Mouse (Mus musculus): ENCODE data around the gene Inka1. TPM values are rescaled to one million over a fixed set of nuclear protein-coding genes. Genes with fewer than 3 reads are reported as not detected.
A peak's percentile ranks its signal among the peaks of the same experiment; 100 is the strongest.
"Not testable (repeated sequence)": the region's sequence is repeated elsewhere in the genome, so short reads cannot be mapped to it uniquely, and the experiment has no call there.

Inka1 gene
- polyA plus RNA-seq, 1 experiment from 2014 or later = 19.4 TPM

DNA sequence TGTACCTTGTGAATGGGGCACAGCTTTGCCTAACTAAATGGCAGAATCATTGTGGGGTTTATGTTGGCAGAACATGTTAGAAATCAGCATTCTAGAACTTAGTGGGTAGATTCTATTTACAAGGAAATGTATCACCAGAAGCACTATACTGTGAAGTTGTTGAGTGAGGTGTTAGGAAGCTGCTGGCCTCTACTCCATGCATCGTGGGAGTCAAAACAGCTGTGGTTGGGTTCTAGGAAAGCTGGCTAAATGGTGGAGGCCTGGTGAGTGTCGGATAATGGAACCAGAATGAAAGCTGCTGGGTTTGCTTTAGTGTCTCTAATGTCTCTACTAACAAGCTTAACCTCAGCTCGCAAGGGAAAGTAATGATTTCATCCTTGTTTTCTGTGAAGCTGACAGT, 31.4 kb upstream of the Inka1 start:
- ATAC-seq = no peak
- H3K4me3 ChIP-seq (ENCODE audit: low read depth, low read length) = no peak overlapping the region
- 0 out of 2 replicates have a peak, but pooled peaks cover 6% of the 10 kb centered on the region for H3K36me3 ChIP-seq (ENCODE audit: control insufficient read depth, insufficient read depth)
- H3K9ac ChIP-seq (ENCODE audit: low read depth, low read length) = no peak overlapping the region
- no peaks in the 10 kb centered on the region for H3K9me3 ChIP-seq (ENCODE audit: control insufficient read depth)
- H3K4me2 ChIP-seq (replicated peaks; ENCODE audit: low read depth) = no peak overlapping the region
- H3K27ac ChIP-seq (ENCODE audit: low read depth, low read length) = no peak overlapping the region
- no peaks in the 10 kb centered on the region for H3K4me1 ChIP-seq (replicated peaks; ENCODE audit: control insufficient read depth, insufficient read depth, low read length)
- no peaks in the 10 kb centered on the region for H3K27me3 ChIP-seq (replicated peaks; ENCODE audit: control insufficient read depth, insufficient read depth, low read length)
- WGBS = 80% methylated on average over 3 of the region's 3 CpGs
- TF ChIP-seq CTCF (IDR thresholded peaks at IDR 0.05; ENCODE audit: low read depth) = no peak

DNA sequence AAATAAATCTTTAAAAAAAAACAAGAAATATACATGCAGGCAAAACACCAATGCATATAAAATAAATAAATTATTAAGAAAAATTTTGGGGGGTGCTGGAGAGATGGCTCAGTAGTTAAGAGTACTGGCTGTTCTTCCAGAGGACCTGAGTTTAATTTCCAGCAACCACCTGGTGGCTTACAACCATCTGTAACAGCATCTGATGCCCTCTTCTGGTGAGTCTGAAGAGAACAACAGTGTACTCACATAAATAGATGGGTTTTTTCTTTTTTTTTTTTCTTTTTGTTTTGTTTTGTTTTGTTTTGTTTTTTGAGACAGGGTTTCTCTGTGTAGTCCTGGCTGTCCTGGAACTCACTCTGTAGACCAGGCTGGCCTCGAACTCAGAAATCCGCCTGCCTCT, 27.9 kb upstream of the Inka1 start:
- not testable (repeated sequence) for H3K4me3 ChIP-seq (ENCODE audit: low read depth, low read length); H3K9me3 ChIP-seq (ENCODE audit: control insufficient read depth); H3K27ac ChIP-seq (ENCODE audit: low read depth, low read length); H3K27me3 ChIP-seq (replicated peaks; ENCODE audit: control insufficient read depth, insufficient read depth, low read length); H3K36me3 ChIP-seq (ENCODE audit: control insufficient read depth, insufficient read depth); H3K4me2 ChIP-seq (replicated peaks; ENCODE audit: low read depth); H3K9ac ChIP-seq (ENCODE audit: low read depth, low read length); H3K4me1 ChIP-seq (replicated peaks; ENCODE audit: control insufficient read depth, insufficient read depth, low read length); ATAC-seq
- WGBS = 98% methylated on average over 2 of the region's 2 CpGs
- TF ChIP-seq CTCF (IDR thresholded peaks at IDR 0.05; ENCODE audit: low read depth) = peak; percentile 41

- no peak overlapping the region for H3K4me3 ChIP-seq (ENCODE audit: low read depth, low read length)
- H3K4me1 ChIP-seq (replicated peaks; ENCODE audit: control insufficient read depth, insufficient read depth, low read length) = no peaks in the 10 kb centered on the region
- H3K9me3 ChIP-seq (ENCODE audit: control insufficient read depth) = no peaks in the 10 kb centered on the region
- no peaks in the 10 kb centered on the region for H3K27me3 ChIP-seq (replicated peaks; ENCODE audit: control insufficient read depth, insufficient read depth, low read length)
- H3K4me2 ChIP-seq (replicated peaks; ENCODE audit: low read depth) = no peak overlapping the region
- H3K36me3 ChIP-seq (ENCODE audit: control insufficient read depth, insufficient read depth) = no peaks in the 10 kb centered on the region
- ATAC-seq = no peak
- no peak overlapping the region for H3K27ac ChIP-seq (ENCODE audit: low read depth, low read length)
- H3K9ac ChIP-seq (ENCODE audit: low read depth, low read length) = no peak overlapping the region
- TF ChIP-seq CTCF (IDR thresholded peaks at IDR 0.05; ENCODE audit: low read depth) = no peak
Observed at GRCm38 (mm10) chr9:108010385-108010784, 24.7 kb upstream of the Inka1 start.

DNA sequence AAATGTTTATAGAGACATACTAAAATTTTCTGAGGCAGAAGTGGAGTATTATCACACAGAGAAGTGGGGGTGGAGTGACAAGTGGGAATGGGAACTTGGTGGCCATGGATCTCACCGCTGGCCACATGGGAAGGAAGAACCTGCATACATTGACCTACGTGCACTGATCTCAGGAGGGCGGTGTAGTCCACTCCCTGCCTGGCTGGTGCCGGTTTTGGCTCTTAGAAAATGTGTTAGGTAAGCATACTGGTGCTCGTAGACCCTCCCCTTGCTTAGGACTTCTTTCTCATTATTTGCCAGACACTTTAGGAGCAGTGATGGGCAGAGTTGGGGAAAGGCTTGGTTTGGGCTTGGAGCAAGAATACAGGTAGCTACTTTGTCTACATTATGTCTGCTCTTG, 22.4 kb upstream of the Inka1 start:
- 71% methylated on average over 5 of the region's 5 CpGs for WGBS
- Histone ChIP-seq H3K4me2 (replicated peaks; ENCODE audit: low read depth) (no peak overlapping the region), H3K4me1 (replicated peaks; ENCODE audit: control insufficient read depth, insufficient read depth, low read length) (no peaks in the 10 kb centered on the region), H3K27ac (ENCODE audit: low read depth, low read length) (no peak overlapping the region), H3K4me3 (ENCODE audit: low read depth, low read length) (no peak overlapping the region), H3K9me3 (ENCODE audit: control insufficient read depth) (no peaks in the 10 kb centered on the region), H3K27me3 (replicated peaks; ENCODE audit: control insufficient read depth, insufficient read depth, low read length) (no peaks in the 10 kb centered on the region), H3K9ac (ENCODE audit: low read depth, low read length) (no peak overlapping the region), H3K36me3 (ENCODE audit: control insufficient read depth, insufficient read depth) (no peaks in the 10 kb centered on the region)
- ATAC-seq = no peak
- no peak for TF ChIP-seq CTCF (IDR thresholded peaks at IDR 0.05; ENCODE audit: low read depth)

DNA sequence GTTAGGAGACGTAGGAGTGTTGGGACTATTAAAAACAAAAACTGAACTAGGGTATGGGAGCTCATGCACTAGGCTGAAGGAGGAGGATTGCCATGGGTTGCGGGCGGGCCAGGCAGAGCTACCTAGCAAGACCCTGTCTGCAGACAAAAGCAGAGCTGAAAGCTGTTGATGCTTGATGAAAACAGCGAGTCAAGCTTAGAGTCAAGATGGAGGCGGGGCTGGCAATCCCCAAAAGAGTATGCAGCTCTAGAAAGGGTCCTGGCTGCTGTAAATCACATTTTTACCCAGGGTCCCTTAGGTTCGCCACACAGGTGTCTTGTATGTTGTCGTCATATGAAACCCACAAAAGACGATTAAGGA, 17.8 kb upstream of the Inka1 start:
- peak overlapping the region; percentile 96; the same call in 1 of the 2 replicates for H3K27ac ChIP-seq (ENCODE audit: low read depth, low read length)
- no peak for ATAC-seq
- H3K4me2 ChIP-seq (replicated peaks; ENCODE audit: low read depth) = peak overlapping the region; percentile 95
- no peaks in the 10 kb centered on the region for H3K9me3 ChIP-seq (ENCODE audit: control insufficient read depth)
- no peak for TF ChIP-seq CTCF (IDR thresholded peaks at IDR 0.05; ENCODE audit: low read depth)
- no peaks in the 10 kb centered on the region for H3K36me3 ChIP-seq (ENCODE audit: control insufficient read depth, insufficient read depth)
- WGBS = 19% methylated on average over 8 of the region's 8 CpGs
- H3K9ac ChIP-seq (ENCODE audit: low read depth, low read length) = peak overlapping the region; percentile 100
- H3K27me3 ChIP-seq (replicated peaks; ENCODE audit: control insufficient read depth, insufficient read depth, low read length) = no peaks in the 10 kb centered on the region
- peak overlapping the region; percentile 100 for H3K4me3 ChIP-seq (ENCODE audit: low read depth, low read length)
- H3K4me1 ChIP-seq (replicated peaks; ENCODE audit: control insufficient read depth, insufficient read depth, low read length) = 0 out of 2 replicates have a peak, but pooled peaks cover 6% of the 10 kb centered on the region

DNA sequence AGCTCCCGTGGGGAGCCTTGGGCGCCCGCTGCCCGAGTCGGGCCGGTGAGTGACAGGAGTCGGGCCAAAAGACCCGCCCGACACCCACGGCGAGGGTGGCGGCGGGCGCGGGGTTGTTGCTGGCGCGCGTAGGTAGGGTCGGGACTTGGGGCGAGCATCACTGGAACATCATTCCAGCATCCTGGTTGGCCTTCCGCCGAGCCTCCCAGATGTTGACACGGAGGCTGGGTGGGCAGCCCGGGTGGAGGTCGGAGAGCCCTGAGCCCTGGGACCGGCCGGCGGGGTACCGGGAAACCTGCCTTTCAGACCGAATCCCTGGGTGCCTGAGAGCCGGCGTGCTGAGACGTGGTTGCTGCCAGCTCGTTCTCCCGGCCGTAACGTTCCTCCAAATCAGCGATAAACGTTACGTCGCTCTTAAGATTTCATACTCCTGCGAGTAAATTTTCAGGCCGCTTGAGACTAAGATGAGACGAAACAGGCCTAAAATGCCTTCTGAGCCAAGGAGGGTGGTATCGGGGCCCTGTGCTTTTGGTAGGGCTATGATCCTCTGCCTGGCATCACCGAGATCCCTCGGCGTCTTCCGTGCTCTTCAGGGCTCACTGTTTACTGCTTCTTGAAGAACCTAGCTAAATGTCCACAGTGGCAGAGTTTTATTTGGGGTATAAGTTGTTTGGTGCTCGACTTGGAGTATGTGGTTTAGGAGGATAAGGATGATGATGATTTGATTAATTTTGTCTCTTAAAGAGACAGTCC, 17.3 kb upstream of the Inka1 start:
- Histone ChIP-seq H3K9ac (ENCODE audit: low read depth, low read length) (peak overlapping the region; percentile 100), H3K9me3 (ENCODE audit: control insufficient read depth) (no peaks in the 10 kb centered on the region), H3K4me1 (replicated peaks; ENCODE audit: control insufficient read depth, insufficient read depth, low read length) (0 out of 2 replicates have a peak, but pooled peaks cover 6% of the 10 kb centered on the region), H3K4me2 (replicated peaks; ENCODE audit: low read depth) (peak overlapping the region; percentile 95), H3K27me3 (replicated peaks; ENCODE audit: control insufficient read depth, insufficient read depth, low read length) (no peaks in the 10 kb centered on the region), H3K27ac (ENCODE audit: low read depth, low read length) (peak overlapping the region; percentile 96), H3K36me3 (ENCODE audit: control insufficient read depth, insufficient read depth) (no peaks in the 10 kb centered on the region), H3K4me3 (ENCODE audit: low read depth, low read length) (peak overlapping the region; percentile 100)
- WGBS = under 1% methylated on average over 50 of the region's 50 CpGs
- no peak for TF ChIP-seq CTCF (IDR thresholded peaks at IDR 0.05; ENCODE audit: low read depth)
- peak; percentile 37; the same call in 1 of the 2 replicates for ATAC-seq

Data from intestine, postnatal 0 days (tissue).